In genomic region chr9:108284410-108284809, GRCm38 (mm10) we compare ENCODE assay signal across 8 mouse cellular contexts. TPM values are rescaled to one million over a fixed set of nuclear protein-coding genes. Genes with fewer than 3 reads are reported as not detected.
A peak's percentile ranks its signal among the peaks of the same experiment; 100 is the strongest.
DNase-seq lines count a peak whose midpoint lies in the region; ATAC-seq lines count a peak whose summit lies in the region.

No protein-coding gene starts in this region.

- ATAC-seq in heart, embryonic 11.5 days (replicated peaks; ENCODE audit: insufficient number of reproducible peaks, low FRiP score, low TSS enrichment) = 0 out of 2 replicates have a peak, but pooled peaks have one; percentile 40
- peak; percentile 64 for ATAC-seq in kidney, embryonic 15.5 days (replicated peaks; ENCODE audit: low FRiP score)
- peak; percentile 82 for ATAC-seq in liver, embryonic 16.5 days (ENCODE audit: low read depth)
- peak; percentile 70 for ATAC-seq in neural tube, embryonic 12.5 days (ENCODE audit: low FRiP score, low read depth)

- no peak overlapping the region for H3K4me2 ChIP-seq in heart, embryonic 11.5 days
- H3K4me2 ChIP-seq in kidney, embryonic 15.5 days = no peak overlapping the region
- H3K4me2 ChIP-seq in liver, embryonic 16.5 days (ENCODE audit: low read depth, low read length) = no peak overlapping the region
- H3K4me2 ChIP-seq in neural tube, embryonic 12.5 days (replicated peaks) = no peak overlapping the region

- H3K36me3 ChIP-seq in heart, embryonic 11.5 days (ENCODE audit: control insufficient read depth, insufficient read depth, low read length) = no peaks in the 10 kb centered on the region
- no peaks in the 10 kb centered on the region for H3K36me3 ChIP-seq in kidney, embryonic 15.5 days
- H3K36me3 ChIP-seq in liver, embryonic 16.5 days (ENCODE audit: control insufficient read depth, insufficient read depth) = no peaks in the 10 kb centered on the region
- no peaks in the 10 kb centered on the region for H3K36me3 ChIP-seq in neural tube, embryonic 12.5 days

- no peaks in the 10 kb centered on the region for H3K9me3 ChIP-seq in heart, embryonic 11.5 days (replicated peaks; ENCODE audit: control insufficient read depth, low read length)
- no peaks in the 10 kb centered on the region for H3K9me3 ChIP-seq in kidney, embryonic 15.5 days (replicated peaks)
- H3K9me3 ChIP-seq in liver, embryonic 16.5 days (replicated peaks; ENCODE audit: control insufficient read depth, low read length) = no peaks in the 10 kb centered on the region
- H3K9me3 ChIP-seq in neural tube, embryonic 12.5 days = no peaks in the 10 kb centered on the region

- H3K9ac ChIP-seq in heart, embryonic 11.5 days (ENCODE audit: low read depth, low read length) = no peak overlapping the region
- no peak overlapping the region for H3K9ac ChIP-seq in kidney, embryonic 15.5 days
- no peak overlapping the region for H3K9ac ChIP-seq in liver, embryonic 16.5 days (ENCODE audit: low read depth, low read length)
- H3K9ac ChIP-seq in neural tube, embryonic 12.5 days = no peak overlapping the region

- DNase-seq in CD4-positive, CD25-positive, alpha-beta regulatory T cell, adult 2 months (ENCODE audit: low read depth, low spot score) = peak; percentile 90
- DNase-seq in adipocyte (ENCODE audit: low spot score) = peak; percentile 85
- peak; percentile 80 for DNase-seq in embryo, embryonic 11 days
- DNase-seq in thymus, postnatal 14 days = peak; percentile 78

- H3K27ac ChIP-seq in heart, embryonic 11.5 days (ENCODE audit: low read depth, low read length) = no peak overlapping the region
- no peak overlapping the region for H3K27ac ChIP-seq in kidney, embryonic 15.5 days
- H3K27ac ChIP-seq in liver, embryonic 16.5 days (ENCODE audit: low read length) = no peak overlapping the region
- no peak overlapping the region for H3K27ac ChIP-seq in neural tube, embryonic 12.5 days

- 0 out of 2 replicates have a peak, but pooled peaks cover 2% of the 10 kb centered on the region for H3K4me1 ChIP-seq in heart, embryonic 11.5 days (ENCODE audit: control insufficient read depth, insufficient read depth, low read length)
- peaks cover 8% of the 10 kb centered on the region; the same call in 1 of the 2 replicates for H3K4me1 ChIP-seq in kidney, embryonic 15.5 days
- H3K4me1 ChIP-seq in liver, embryonic 16.5 days (ENCODE audit: control insufficient read depth, low read depth, low read length) = peaks cover 3% of the 10 kb centered on the region; the same call in 1 of the 2 replicates
- no peaks in the 10 kb centered on the region for H3K4me1 ChIP-seq in neural tube, embryonic 12.5 days

- WGBS in heart, embryonic 11.5 days (ENCODE audit: insufficient replicate concordance) = 9% methylated on average over 6 of the region's 6 CpGs
- WGBS in kidney, embryonic 15.5 days = 13% methylated on average over 6 of the region's 6 CpGs
- WGBS in liver, embryonic 16.5 days (ENCODE audit: insufficient replicate concordance) = 8% methylated on average over 6 of the region's 6 CpGs
- WGBS in neural tube, embryonic 12.5 days = 18% methylated on average over 6 of the region's 6 CpGs

- H3K4me3 ChIP-seq in heart, embryonic 11.5 days (ENCODE audit: low read depth, low read length) = no peak overlapping the region
- no peak overlapping the region for H3K4me3 ChIP-seq in kidney, embryonic 15.5 days (replicated peaks)
- H3K4me3 ChIP-seq in liver, embryonic 16.5 days (ENCODE audit: low read depth, low read length) = no peak overlapping the region
- H3K4me3 ChIP-seq in neural tube, embryonic 12.5 days = no peak overlapping the region

- H3K27me3 ChIP-seq in heart, embryonic 11.5 days (ENCODE audit: control insufficient read depth, insufficient read depth, low read length) = no peaks in the 10 kb centered on the region
- H3K27me3 ChIP-seq in kidney, embryonic 15.5 days = no peaks in the 10 kb centered on the region
- no peaks in the 10 kb centered on the region for H3K27me3 ChIP-seq in liver, embryonic 16.5 days (ENCODE audit: control insufficient read depth, insufficient read depth, low read depth, low read length)
- H3K27me3 ChIP-seq in neural tube, embryonic 12.5 days (replicated peaks) = no peaks in the 10 kb centered on the region

RNA-seq across cellular contexts. Expression of gene Nicn1, which starts 5.8 kb away (rescaled TPM):
- polyA plus RNA-seq in heart, embryonic 11.5 days (2014; fragmentation: Nextera tagmentation; extraction: Ambion mirVana) = 25.1 and 26.0 TPM in 2 replicates
- 31.3 and 41.0 TPM in 2 replicates for polyA plus RNA-seq in kidney, embryonic 15.5 days (2015; fragmentation: Nextera tagmentation; extraction: Ambion mirVana)
- polyA plus RNA-seq in liver, embryonic 16.5 days (2015; fragmentation: Nextera tagmentation; extraction: Ambion mirVana) = 7.4 and 7.6 TPM in 2 replicates
- polyA plus RNA-seq in neural tube, embryonic 12.5 days (2016; fragmentation: Nextera tagmentation; extraction: Ambion mirVana) = 81.2 and 87.0 TPM in 2 replicates

RNA-seq across cellular contexts. Expression of gene Amt, which starts 12.2 kb away (rescaled TPM):
- 12.9 and 15.3 TPM in 2 replicates for polyA plus RNA-seq in heart, embryonic 11.5 days (2014; fragmentation: Nextera tagmentation; extraction: Ambion mirVana)
- 35.9 and 38.0 TPM in 2 replicates for polyA plus RNA-seq in kidney, embryonic 15.5 days (2015; fragmentation: Nextera tagmentation; extraction: Ambion mirVana)
- 14.4 and 15.0 TPM in 2 replicates for polyA plus RNA-seq in liver, embryonic 16.5 days (2015; fragmentation: Nextera tagmentation; extraction: Ambion mirVana)
- polyA plus RNA-seq in neural tube, embryonic 12.5 days (2016; fragmentation: Nextera tagmentation; extraction: Ambion mirVana) = 18.9 and 24.8 TPM in 2 replicates

RNA-seq across cellular contexts. Expression of gene Dag1, which starts 20.7 kb away (rescaled TPM):
- polyA plus RNA-seq in heart, embryonic 11.5 days (2014; fragmentation: Nextera tagmentation; extraction: Ambion mirVana) = 115 and 149 TPM in 2 replicates
- 141 and 147 TPM in 2 replicates for polyA plus RNA-seq in kidney, embryonic 15.5 days (2015; fragmentation: Nextera tagmentation; extraction: Ambion mirVana)
- polyA plus RNA-seq in liver, embryonic 16.5 days (2015; fragmentation: Nextera tagmentation; extraction: Ambion mirVana) = 17.0 and 20.4 TPM in 2 replicates
- 55.6 and 63.4 TPM in 2 replicates for polyA plus RNA-seq in neural tube, embryonic 12.5 days (2016; fragmentation: Nextera tagmentation; extraction: Ambion mirVana)

RNA-seq across cellular contexts. Expression of gene Rhoa, which starts 21.5 kb away (rescaled TPM):
- polyA plus RNA-seq in heart, embryonic 11.5 days (2014; fragmentation: Nextera tagmentation; extraction: Ambion mirVana) = 252 and 277 TPM in 2 replicates
- 462 and 484 TPM in 2 replicates for polyA plus RNA-seq in kidney, embryonic 15.5 days (2015; fragmentation: Nextera tagmentation; extraction: Ambion mirVana)
- polyA plus RNA-seq in liver, embryonic 16.5 days (2015; fragmentation: Nextera tagmentation; extraction: Ambion mirVana) = 190 and 213 TPM in 2 replicates
- polyA plus RNA-seq in neural tube, embryonic 12.5 days (2016; fragmentation: Nextera tagmentation; extraction: Ambion mirVana) = 313 and 363 TPM in 2 replicates

RNA-seq across cellular contexts. Expression of gene Tcta, which starts 21.6 kb away (rescaled TPM):
- 28.5 and 34.7 TPM in 2 replicates for polyA plus RNA-seq in heart, embryonic 11.5 days (2014; fragmentation: Nextera tagmentation; extraction: Ambion mirVana)
- polyA plus RNA-seq in kidney, embryonic 15.5 days (2015; fragmentation: Nextera tagmentation; extraction: Ambion mirVana) = 31.6 and 32.2 TPM in 2 replicates
- polyA plus RNA-seq in liver, embryonic 16.5 days (2015; fragmentation: Nextera tagmentation; extraction: Ambion mirVana) = 14.9 and 15.2 TPM in 2 replicates
- polyA plus RNA-seq in neural tube, embryonic 12.5 days (2016; fragmentation: Nextera tagmentation; extraction: Ambion mirVana) = 44.3 and 47.5 TPM in 2 replicates
